Comparison of ENCODE assay signal across 23 mouse cellular contexts in the genomic region with DNA sequence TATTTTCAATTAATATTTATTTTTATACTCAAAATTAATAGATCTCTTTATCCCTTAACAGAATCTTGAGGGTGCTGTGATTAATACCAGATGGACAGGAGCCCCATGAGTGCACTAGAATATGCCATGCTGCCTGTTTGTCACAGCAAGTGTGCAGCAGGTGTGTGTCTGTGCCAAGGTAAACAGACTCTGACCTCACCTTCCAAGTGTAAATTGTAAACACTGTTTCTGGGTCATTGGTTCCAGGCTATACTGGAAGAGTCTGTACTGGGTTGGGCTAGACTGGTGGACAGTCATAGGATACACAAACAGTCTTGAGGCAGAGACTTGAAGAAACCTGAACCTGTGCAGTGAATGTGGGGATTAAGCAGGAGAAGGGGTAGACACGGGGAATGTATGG.
DNase-seq lines count a peak whose midpoint lies in the region; ATAC-seq and TF ChIP-seq lines count a peak whose summit lies in the region.
"Had no signal": no experiment of that assay in that cellular context is flagged by ENCODE, and none has a peak within 500 bp of the region (broad histone marks: within the 10 kb centered on the region; RNA-seq: fewer than 3 reads in every experiment).

No protein-coding gene starts in this region.

- H3K4me1 ChIP-seq in liver, adult 2 months (ENCODE audit: control insufficient read depth, insufficient read depth, low read length), result no peaks in the 10 kb centered on the region
- no peaks in the 10 kb centered on the region for H3K4me1 ChIP-seq in liver, embryonic 12.5 days
- H3K4me1 ChIP-seq in stomach, postnatal 0 days (replicated peaks; ENCODE audit: control insufficient read depth, insufficient read depth), result no peaks in the 10 kb centered on the region
- no peaks in the 10 kb centered on the region; the same call in 1 of the 2 replicates for H3K4me1 ChIP-seq in forebrain, embryonic 16.5 days (replicated peaks; ENCODE audit: control insufficient read depth, insufficient read depth, low read length)
- H3K4me1 ChIP-seq: embryonic facial prominence, embryonic 15.5 days; forebrain, embryonic 10.5 days; heart, embryonic 15.5 days; hindbrain, embryonic 13.5 days had no signal

- TF ChIP-seq EP300 in stomach, postnatal 0 days (optimal IDR thresholded peaks at IDR 0.05), result no peak

- H3K27me3 ChIP-seq in liver, adult 2 months (ENCODE audit: control insufficient read depth, insufficient read depth, low read length), result no peaks in the 10 kb centered on the region
- H3K27me3 ChIP-seq in liver, embryonic 12.5 days (replicated peaks), result no peaks in the 10 kb centered on the region
- no peaks in the 10 kb centered on the region for H3K27me3 ChIP-seq in stomach, postnatal 0 days (ENCODE audit: control insufficient read depth, insufficient read depth, low read length)
- no peaks in the 10 kb centered on the region for H3K27me3 ChIP-seq in forebrain, embryonic 16.5 days (replicated peaks; ENCODE audit: control insufficient read depth, insufficient read depth, low read length)
- H3K27me3 ChIP-seq: embryonic facial prominence, embryonic 15.5 days; heart, embryonic 15.5 days; hindbrain, embryonic 13.5 days had no signal

- no peak for TF ChIP-seq POLR2A in liver, adult 2 months (IDR thresholded peaks at IDR 0.05; ENCODE audit: extremely low read depth, insufficient read depth, low read length)

- H3K79me2 ChIP-seq in liver, adult 2 months (ENCODE audit: control insufficient read depth, insufficient read depth, low read length), result no peaks in the 10 kb centered on the region

- no peak overlapping the region for H3K27ac ChIP-seq in liver, adult 2 months (replicated peaks; ENCODE audit: insufficient read depth, low read depth, low read length)
- H3K27ac ChIP-seq in liver, embryonic 12.5 days, result no peak overlapping the region
- H3K27ac ChIP-seq in stomach, postnatal 0 days (replicated peaks), result no peak overlapping the region
- no peak overlapping the region for H3K27ac ChIP-seq in forebrain, embryonic 16.5 days (ENCODE audit: low read length)
- H3K27ac ChIP-seq: embryonic facial prominence, embryonic 15.5 days; forebrain, embryonic 10.5 days; heart, adult 2 months; heart, embryonic 15.5 days; hindbrain, embryonic 13.5 days had no signal

- H3K4me2 ChIP-seq in liver, embryonic 12.5 days, result no peak overlapping the region
- no peak overlapping the region for H3K4me2 ChIP-seq in stomach, postnatal 0 days (replicated peaks; ENCODE audit: low read depth)
- no peak overlapping the region for H3K4me2 ChIP-seq in forebrain, embryonic 16.5 days (ENCODE audit: low read length)
- H3K4me2 ChIP-seq: embryonic facial prominence, embryonic 15.5 days; heart, embryonic 11.5 days; heart, embryonic 15.5 days; hindbrain, embryonic 13.5 days had no signal

- H3K9ac ChIP-seq in liver, adult 2 months (ENCODE audit: low read depth, low read length), result no peak overlapping the region
- no peak overlapping the region for H3K9ac ChIP-seq in liver, embryonic 12.5 days
- H3K9ac ChIP-seq in stomach, postnatal 0 days (ENCODE audit: low read length), result no peak overlapping the region
- H3K9ac ChIP-seq in forebrain, embryonic 16.5 days (replicated peaks; ENCODE audit: low read depth, low read length), result no peak overlapping the region
- H3K9ac ChIP-seq: embryonic facial prominence, embryonic 15.5 days; heart, embryonic 15.5 days; hindbrain, embryonic 13.5 days had no signal

- ATAC-seq in cerebellum, adult (ENCODE audit: insufficient number of reproducible peaks, low FRiP score, low TSS enrichment), result peak; percentile 79
- no peak for ATAC-seq in liver, embryonic 12.5 days
- peak; percentile 88 for ATAC-seq in stomach, postnatal 0 days (ENCODE audit: low FRiP score, low TSS enrichment)
- no peak for ATAC-seq in forebrain, embryonic 16.5 days
- ATAC-seq: CD4-positive, CD25-positive, alpha-beta regulatory T cell, adult 4 months; forebrain, embryonic 14.5 days; intestine, embryonic 16.5 days had no signal

- H3K36me3 ChIP-seq in liver, adult 2 months (ENCODE audit: control insufficient read depth, insufficient read depth, low read length), result no peaks in the 10 kb centered on the region
- H3K36me3 ChIP-seq in liver, embryonic 12.5 days, result no peaks in the 10 kb centered on the region
- H3K36me3 ChIP-seq in stomach, postnatal 0 days (ENCODE audit: control insufficient read depth, insufficient read depth, low read length), result no peaks in the 10 kb centered on the region
- no peaks in the 10 kb centered on the region for H3K36me3 ChIP-seq in forebrain, embryonic 16.5 days (ENCODE audit: control insufficient read depth, insufficient read depth)
- H3K36me3 ChIP-seq: embryonic facial prominence, embryonic 15.5 days; forebrain, embryonic 10.5 days; G1E; heart, embryonic 15.5 days; hindbrain, embryonic 13.5 days had no signal

- 54% methylated on average over 1 of the region's 1 CpGs for WGBS in liver, adult 2 months
- WGBS in liver, embryonic 12.5 days (ENCODE audit: insufficient replicate concordance), result 37% methylated on average over 1 of the region's 1 CpGs
- 55% methylated on average over 1 of the region's 1 CpGs for WGBS in stomach, postnatal 0 days
- WGBS in forebrain, embryonic 16.5 days, result 32% methylated on average over 1 of the region's 1 CpGs

- no peak overlapping the region for H3K4me3 ChIP-seq in liver, adult 2 months (ENCODE audit: insufficient read depth, low read depth, low read length)
- no peak overlapping the region for H3K4me3 ChIP-seq in liver, embryonic 12.5 days
- no peak overlapping the region for H3K4me3 ChIP-seq in stomach, postnatal 0 days (ENCODE audit: low read depth, low read length)
- no peak overlapping the region for H3K4me3 ChIP-seq in forebrain, embryonic 16.5 days (replicated peaks; ENCODE audit: low read length)
- H3K4me3 ChIP-seq: embryonic facial prominence, embryonic 15.5 days; erythroblast, embryonic 14.5 days; forebrain, embryonic 10.5 days; heart, adult 2 months; heart, embryonic 15.5 days; hindbrain, embryonic 13.5 days had no signal

- H3K9me3 ChIP-seq in liver, embryonic 12.5 days (replicated peaks), result no peaks in the 10 kb centered on the region
- H3K9me3 ChIP-seq in stomach, postnatal 0 days (ENCODE audit: control insufficient read depth, low read length), result no peaks in the 10 kb centered on the region
- no peaks in the 10 kb centered on the region for H3K9me3 ChIP-seq in forebrain, embryonic 16.5 days (ENCODE audit: control insufficient read depth, low read length)
- H3K9me3 ChIP-seq: embryonic facial prominence, embryonic 15.5 days; forebrain, embryonic 10.5 days; G1E; heart, embryonic 15.5 days; hindbrain, embryonic 13.5 days had no signal

- no peak for DNase-seq in cerebellum, adult 8-10 months
- peak; percentile 26 for DNase-seq in liver, adult 2 months (ENCODE audit: extremely low read depth, low read depth, low spot score)
- DNase-seq in cerebellum, adult 9-10 months, result peak; percentile 13
- DNase-seq in stomach, postnatal 0 days (ENCODE audit: low spot score), result no peak
- DNase-seq: adrenal gland, adult 8-10 months; adrenal gland, postnatal 36 days; B cell, adult 2 months; embryo, embryonic 11 days; heart, adult 2 months; heart, postnatal 14 days had no signal

- no peak for TF ChIP-seq CTCF in liver, adult 2 months (IDR thresholded peaks at IDR 0.05; ENCODE audit: low read depth, low read length)
- TF ChIP-seq CTCF in stomach, postnatal 0 days (IDR thresholded peaks at IDR 0.05; ENCODE audit: low read depth), result no peak

Comparison
In these comparisons a context has a peak if more than half of its experiments do, and no peak if none do; other contexts are left out.
1. DNase-seq: peak in liver, adult 2 months (single experiment) and cerebellum, adult 9-10 months (single experiment); none in cerebellum, adult 8-10 months (single experiment) and stomach, postnatal 0 days (single experiment).
2. ATAC-seq: peak in cerebellum, adult (single experiment) and stomach, postnatal 0 days (single experiment); none in liver, embryonic 12.5 days (single experiment) and forebrain, embryonic 16.5 days (single experiment).